Mouse (Mus musculus) small intestine, adult 2 months (tissue): ENCODE data around the gene Slc28a1. TPM values are rescaled to one million over a fixed set of nuclear protein-coding genes. Genes with fewer than 3 reads are reported as not detected.
"Not testable (repeated sequence)": the region's sequence is repeated elsewhere in the genome, so short reads cannot be mapped to it uniquely, and the experiment has no call there.

ENCODE experiments used
- H3K27ac ChIP-seq: fragments of 200-500 bp; 2 replicates; pipeline ENCODE4 v1.5.1; 2012; ENCODE audit warnings: low read depth, low read length, control low read depth, inconsistent platforms; ENCODE audit not compliant: insufficient read depth
- H3K27me3 ChIP-seq: fragments of 200-500 bp; 2 replicates; pipeline ENCODE4 v1.6.1; 2012; ENCODE audit warnings: mild to moderate bottlenecking, moderate library complexity, low read length, inconsistent platforms; ENCODE audit not compliant: control insufficient read depth, insufficient read depth
- H3K36me3 ChIP-seq: fragments of 200-500 bp; 2 replicates; pipeline ENCODE4 v1.6.1; 2012; ENCODE audit warnings: mild to moderate bottlenecking, low read length, control low read depth, inconsistent platforms; ENCODE audit not compliant: control insufficient read depth, insufficient read depth
- H3K4me1 ChIP-seq: fragments of 200-500 bp; 2 replicates; pipeline ENCODE4 v1.6.1; 2012; ENCODE audit warnings: low read length, inconsistent platforms, mixed read lengths; ENCODE audit not compliant: control insufficient read depth, insufficient read depth, insufficient read length
- H3K4me3 ChIP-seq: fragments of 200-500 bp; 2 replicates; pipeline ENCODE4 v1.5.1; 2012; ENCODE audit warnings: low read depth, mild to moderate bottlenecking, control low read depth, inconsistent platforms, low read length, moderate library complexity
- CTCF ChIP-seq: fragments of 200-500 bp; IDR thresholded peaks from 2 replicates; pipeline ENCODE4 v1.5.1; 2012; ENCODE audit warnings: low read depth, mild to moderate bottlenecking, control low read depth, inconsistent platforms, low read length, moderate library complexity, mixed read lengths; ENCODE audit not compliant: insufficient replicate concordance, insufficient read length; ENCODE audit errors: extremely low read depth
- POLR2A ChIP-seq: fragments of 200-500 bp; IDR thresholded peaks from 2 replicates; pipeline ENCODE4 v1.6.1; 2012; ENCODE audit warnings: low read depth, mild to moderate bottlenecking, control low read depth, inconsistent platforms, low read length, moderate library complexity
- WGBS: fragments of 180-500 bp; shearing (Covaris S2); methylation state at CpG from one replicate; pipeline ENCODE4 v1.1.7; 2018; 5-methylcytosine and 5-hydroxymethylcytosine counted together
- polyA plus RNA-seq: library from polyadenylated mRNA; depleted of rRNA; stranded (reverse); fragments of >200 nt; gene quantifications from 2 replicates; pipeline ENCODE4 v1.2.3, GENCODE M21; 2012

Gene Slc28a1
- polyA plus RNA-seq, 1 experiment = 94.4 TPM

- Histone ChIP-seq H3K36me3 (no peaks in the 10 kb centered on the region), H3K4me3 (no peak overlapping the region), H3K27ac (no peak overlapping the region), H3K27me3 (no peaks in the 10 kb centered on the region), H3K4me1 (no peaks in the 10 kb centered on the region)
- no peak for TF ChIP-seq CTCF
- TF ChIP-seq POLR2A = no peak
- 19% methylated on average over 4 of the region's 4 CpGs for WGBS
Measured at GRCm38 (mm10) chr7:81198538-81198937, 83.9 kb downstream of the Slc28a1 start.

DNA sequence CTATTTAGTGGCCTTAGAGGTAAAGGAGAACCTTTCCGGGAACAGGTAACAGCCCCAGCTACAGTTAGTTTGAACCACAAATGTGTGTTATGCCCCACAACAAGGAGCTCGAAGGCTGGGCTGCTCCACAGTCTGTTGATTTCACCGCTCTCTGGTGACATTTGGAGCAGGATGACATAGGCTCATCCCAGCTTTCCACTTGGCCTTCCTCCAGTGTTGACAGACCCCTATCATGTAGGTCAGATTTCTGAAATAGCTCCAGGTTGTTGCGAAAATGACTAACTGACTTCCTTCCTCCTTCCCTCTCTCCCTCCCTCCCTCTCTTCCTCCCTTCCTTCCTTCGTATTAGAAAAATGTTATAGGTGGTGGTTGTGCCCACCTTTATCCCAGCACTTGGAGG, 84.5 kb downstream of the Slc28a1 start:
- no peaks in the 10 kb centered on the region for H3K27me3 ChIP-seq
- TF ChIP-seq POLR2A = no peak
- TF ChIP-seq CTCF = no peak

GRCm38 (mm10) chr7:81199757-81200156, 85.2 kb downstream of the Slc28a1 start:
- Histone ChIP-seq H3K36me3 (no peaks in the 10 kb centered on the region), H3K4me3 (no peak overlapping the region), H3K27me3 (no peaks in the 10 kb centered on the region), H3K4me1 (no peaks in the 10 kb centered on the region), H3K27ac (0 out of 2 replicates have a peak overlapping the region, but pooled peaks have one; percentile 17)
- WGBS = 59% methylated on average over 4 of the region's 4 CpGs
- TF ChIP-seq CTCF (no peak), POLR2A (no peak)

More for the DNA sequence above, 84.5 kb downstream of the Slc28a1 start:
- H3K36me3 ChIP-seq = no peaks in the 10 kb centered on the region
- 37% methylated on average over 5 of the region's 5 CpGs for WGBS
- H3K4me1 ChIP-seq = no peaks in the 10 kb centered on the region
- H3K27ac ChIP-seq = no peak overlapping the region
- H3K4me3 ChIP-seq = no peak overlapping the region

GRCm38 (mm10) chr7:81202389-81202788, 87.8 kb downstream of the Slc28a1 start:
- no peak overlapping the region for H3K27ac ChIP-seq
- TF ChIP-seq CTCF = no peak
- no peak for TF ChIP-seq POLR2A
- 70% methylated on average over 5 of the region's 5 CpGs for WGBS
- no peak overlapping the region for H3K4me3 ChIP-seq
- no peaks in the 10 kb centered on the region for H3K27me3 ChIP-seq
- no peaks in the 10 kb centered on the region for H3K4me1 ChIP-seq
- no peaks in the 10 kb centered on the region for H3K36me3 ChIP-seq

DNA sequence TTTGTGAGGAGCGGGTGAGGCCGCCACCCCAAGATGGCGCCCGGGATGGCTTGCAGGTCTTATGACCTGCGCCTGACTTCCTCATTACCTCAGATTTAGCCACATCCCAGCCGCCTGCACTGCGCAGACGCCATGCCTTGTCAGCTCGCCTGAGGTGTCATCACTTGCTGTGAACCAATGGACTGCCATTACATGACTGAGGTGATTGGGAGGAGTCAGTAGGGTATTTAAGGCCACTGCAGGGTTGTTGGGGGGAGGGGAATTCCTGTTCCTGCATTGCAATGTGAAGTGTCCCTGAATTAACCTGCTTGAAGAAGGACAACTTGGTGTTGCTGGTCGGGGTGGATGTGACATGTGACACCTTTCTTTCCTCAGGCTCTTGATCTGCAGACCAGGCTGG, 89.0 kb downstream of the Slc28a1 start:
- H3K27me3 ChIP-seq, H3K36me3 ChIP-seq, H3K4me3 ChIP-seq, H3K4me1 ChIP-seq, H3K27ac ChIP-seq: not testable (repeated sequence)
- WGBS = 91% methylated on average over 10 of the region's 10 CpGs

- Histone ChIP-seq H3K4me3 (no peak overlapping the region), H3K4me1 (peaks cover 8% of the 10 kb centered on the region), H3K36me3 (no peaks in the 10 kb centered on the region), H3K27ac (no peak overlapping the region), H3K27me3 (peaks cover 9% of the 10 kb centered on the region)
- TF ChIP-seq POLR2A = no peak
- peak; percentile 83; the same call in 1 of the 2 replicates for TF ChIP-seq CTCF
- WGBS = 16% methylated on average over 6 of the region's 6 CpGs
Measured at GRCm38 (mm10) chr7:81208944-81209343, 94.3 kb downstream of the Slc28a1 start.

GRCm38 (mm10) chr7:81209979-81210685, 95.5 kb downstream of the Slc28a1 start:
- Histone ChIP-seq H3K4me1 (peaks cover 9% of the 10 kb centered on the region), H3K36me3 (no peaks in the 10 kb centered on the region), H3K27me3 (peaks cover 12% of the 10 kb centered on the region), H3K4me3 (no peak overlapping the region), H3K27ac (no peak overlapping the region)
- TF ChIP-seq CTCF (no peak), POLR2A (no peak)
- 62% methylated on average over 12 of the region's 12 CpGs for WGBS

- WGBS = 21% methylated on average over 8 of the region's 8 CpGs
- TF ChIP-seq POLR2A = no peak
- no peak for TF ChIP-seq CTCF
- no peak overlapping the region for H3K4me3 ChIP-seq
- H3K27ac ChIP-seq = no peak overlapping the region
- peaks cover 12% of the 10 kb centered on the region for H3K27me3 ChIP-seq
- peaks cover 9% of the 10 kb centered on the region for H3K4me1 ChIP-seq
- H3K36me3 ChIP-seq = no peaks in the 10 kb centered on the region
Measured at GRCm38 (mm10) chr7:81211760-81212159, 97.2 kb downstream of the Slc28a1 start.
